Mouse (Mus musculus) embryonic fibroblast, embryonic 13.5 days (primary cell): ENCODE data around the gene Spata31d1d.

Experiments used
- CTCF ChIP-seq: IDR thresholded peaks from 2 replicates; pipeline ENCODE4 v1.5.1; 2011; ENCODE audit warnings: mild to moderate bottlenecking, control low read depth, low read length, moderate library complexity, borderline replicate concordance; ENCODE audit not compliant: insufficient read depth
- POLR2A ChIP-seq: IDR thresholded peaks from 2 replicates; pipeline ENCODE4 v1.6.1; 2011; ENCODE audit warnings: low read depth, mild to moderate bottlenecking, control low read depth, low read length, moderate library complexity

- no peak for TF ChIP-seq CTCF
- TF ChIP-seq POLR2A, result no peak
Measured at GRCm38 (mm10) chr13:59695781-59696180, 35.8 kb downstream of the Spata31d1d start.
